Mouse (Mus musculus) limb, embryonic 11.5 days (tissue): ENCODE data around the gene Tiam1. TPM values are rescaled to one million over a fixed set of nuclear protein-coding genes. Genes with fewer than 3 reads are reported as not detected.

Experiments
- ATAC-seq: fragments of 200-750 bp; cut with Nextera tagmentation; 2 replicates; pipeline ENCODE4 v1.8.0; 2017; ENCODE audit warnings: low read depth; ENCODE audit not compliant: insufficient number of reproducible peaks, low FRiP score, low TSS enrichment
- DNase-seq: peaks from one replicate; pipeline ENCODE4 v3.0.0-alpha.2; 2015; ENCODE audit warnings: low spot score
- H3K27ac ChIP-seq: fragments of 300-500 bp; sonication (generic); replicated peaks from 2 replicates; pipeline ENCODE4 v1.5.1; 2014; ENCODE audit warnings: low read depth, mild to moderate bottlenecking, low read length
- H3K27me3 ChIP-seq: fragments of 300-500 bp; sonication (generic); 2 replicates; pipeline ENCODE4 v1.6.1; 2014; ENCODE audit warnings: mild to moderate bottlenecking, low read length, mixed read lengths; ENCODE audit not compliant: control insufficient read depth, insufficient read depth
- H3K36me3 ChIP-seq: fragments of 300-500 bp; sonication (generic); 2 replicates; pipeline ENCODE4 v1.6.1; 2014; ENCODE audit warnings: mild to moderate bottlenecking, low read length, moderate library complexity, mixed read lengths; ENCODE audit not compliant: control insufficient read depth, insufficient read depth
- H3K4me1 ChIP-seq: fragments of 300-500 bp; sonication (generic); 2 replicates; pipeline ENCODE4 v1.6.1; 2014; ENCODE audit warnings: low read length, mixed read lengths; ENCODE audit not compliant: control insufficient read depth, insufficient read depth
- H3K4me2 ChIP-seq: fragments of 300-500 bp; sonication (generic); 2 replicates; pipeline ENCODE4 v1.6.1; 2014; ENCODE audit warnings: low read depth, mild to moderate bottlenecking, moderate library complexity; ENCODE audit not compliant: severe bottlenecking
- H3K4me3 ChIP-seq: fragments of 300-500 bp; sonication (generic); 2 replicates; pipeline ENCODE4 v1.5.1; 2014; ENCODE audit warnings: low read depth, low read length
- H3K9ac ChIP-seq: fragments of 300-500 bp; sonication (generic); 2 replicates; pipeline ENCODE4 v1.6.1; 2014; ENCODE audit warnings: mild to moderate bottlenecking, low read length
- H3K9me3 ChIP-seq: fragments of 300-500 bp; sonication (generic); 2 replicates; pipeline ENCODE4 v1.6.1; 2016; ENCODE audit warnings: low read length; ENCODE audit not compliant: control insufficient read depth
- WGBS: fragments of 180-500 bp; shearing (Covaris S2); extraction: QIAGEN DNeasy Blood & Tissue Kit; methylation state at CpG from one replicate; pipeline ENCODE4 v1.1.7; 2014; 5-methylcytosine and 5-hydroxymethylcytosine counted together
- polyA plus RNA-seq: library from polyadenylated mRNA; unstranded; fragments of >200 nt; fragmentation: Nextera tagmentation; extraction: Ambion mirVana; gene quantifications from 2 replicates; pipeline ENCODE4 v1.2.1, GENCODE M21; 2014

Tiam1 gene
- polyA plus RNA-seq, 1 experiment from 2014 or later: 53.3 TPM

DNA sequence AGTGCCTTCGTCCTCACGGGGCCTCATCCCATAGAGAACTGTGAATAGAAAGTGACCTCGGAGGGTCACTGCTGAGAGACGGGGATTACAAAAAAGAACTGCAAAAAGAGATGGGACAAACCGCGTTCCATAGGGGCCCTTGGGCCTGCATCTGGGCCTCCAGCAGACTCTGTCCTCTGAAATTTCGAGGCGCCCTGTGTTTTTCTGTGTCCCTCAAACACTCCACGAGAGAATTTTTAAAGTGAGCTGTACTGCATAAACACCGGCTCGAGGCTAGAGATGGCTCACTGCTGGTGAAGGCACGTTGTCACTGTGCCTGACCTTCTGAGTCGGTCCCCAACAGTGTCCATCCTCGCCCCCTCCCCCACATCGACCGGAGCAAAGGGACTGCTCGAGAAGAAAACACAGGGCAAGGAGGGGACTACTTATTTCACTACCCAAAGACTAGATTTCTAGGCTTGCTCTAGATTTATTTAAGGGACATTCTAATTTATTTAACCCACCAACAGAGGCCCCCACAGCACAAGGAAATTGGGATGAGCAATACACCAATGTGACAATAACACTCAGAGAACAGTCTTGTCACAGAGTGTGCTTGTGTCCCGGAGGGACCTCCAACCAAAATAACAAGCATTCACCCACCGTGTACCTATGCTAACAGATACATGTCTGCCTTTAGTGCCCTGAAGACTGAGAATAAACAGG is 200.2 kb downstream of the Tiam1 start:
- ATAC-seq (no peak), DNase-seq (no peak)
- H3K9me3 ChIP-seq: no peaks in the 10 kb centered on the region
- H3K4me2 ChIP-seq: no peak overlapping the region; the same call in 1 of the 2 replicates
- no peak overlapping the region for H3K9ac ChIP-seq
- no peaks in the 10 kb centered on the region for H3K36me3 ChIP-seq
- peaks cover 28% of the 10 kb centered on the region for H3K4me1 ChIP-seq
- H3K27ac ChIP-seq: no peak overlapping the region
- WGBS: 43% methylated on average over 19 of the region's 19 CpGs
- H3K4me3 ChIP-seq: no peak overlapping the region
- no peaks in the 10 kb centered on the region for H3K27me3 ChIP-seq

DNA sequence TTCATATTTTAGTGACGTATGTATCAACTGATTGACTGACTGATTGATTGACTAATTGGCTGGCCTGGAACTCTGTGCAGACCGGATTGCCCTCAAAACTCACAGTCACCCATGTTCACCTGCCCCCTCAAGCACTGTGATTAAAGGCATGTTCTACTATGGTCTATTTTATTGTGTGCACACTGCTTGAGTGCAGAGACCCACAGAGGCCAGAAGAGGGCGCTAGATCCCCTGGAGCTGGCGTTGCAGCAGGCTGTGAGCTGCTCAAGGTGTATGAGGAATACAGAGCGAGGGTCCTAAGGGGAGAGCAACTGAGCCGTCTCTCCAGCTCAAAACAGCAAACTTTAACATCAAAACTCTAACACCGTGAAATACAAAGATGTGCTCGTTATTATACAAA is 202.9 kb downstream of the Tiam1 start:
- no peaks in the 10 kb centered on the region for H3K9me3 ChIP-seq
- H3K27me3 ChIP-seq: no peaks in the 10 kb centered on the region
- H3K4me1 ChIP-seq: peaks cover 27% of the 10 kb centered on the region
- ATAC-seq (no peak), DNase-seq (no peak)
- H3K9ac ChIP-seq: no peak overlapping the region
- H3K4me3 ChIP-seq: no peak overlapping the region
- H3K27ac ChIP-seq: no peak overlapping the region
- H3K4me2 ChIP-seq: no peak overlapping the region
- H3K36me3 ChIP-seq: no peaks in the 10 kb centered on the region
- WGBS: 91% methylated on average over 8 of the region's 8 CpGs

DNA sequence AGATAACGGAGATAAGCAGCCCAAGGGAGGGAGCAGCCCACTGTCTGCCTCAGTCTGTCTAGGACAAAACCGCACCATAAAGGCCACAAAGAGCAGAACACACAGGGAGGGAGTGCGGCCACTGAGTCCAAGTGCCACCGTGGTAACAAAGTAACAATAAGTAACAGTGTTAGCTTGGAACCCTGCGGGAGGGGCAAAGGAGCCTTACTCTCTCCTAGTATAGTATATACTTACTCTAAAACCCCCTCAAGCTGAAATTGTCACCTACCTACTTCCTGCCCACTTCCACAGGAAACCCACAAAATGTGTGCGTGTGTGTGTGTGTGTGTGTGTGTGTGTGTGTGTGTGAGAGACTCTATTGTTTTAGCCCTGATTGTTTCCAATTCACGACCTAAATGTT is 205.3 kb downstream of the Tiam1 start:
- ATAC-seq (no peak), DNase-seq (no peak)
- no peak overlapping the region for H3K4me2 ChIP-seq
- WGBS: 68% methylated on average over 7 of the region's 7 CpGs
- no peak overlapping the region for H3K27ac ChIP-seq
- peaks cover 14% of the 10 kb centered on the region for H3K4me1 ChIP-seq
- no peaks in the 10 kb centered on the region for H3K36me3 ChIP-seq
- H3K4me3 ChIP-seq: no peak overlapping the region
- H3K9me3 ChIP-seq: no peaks in the 10 kb centered on the region
- no peaks in the 10 kb centered on the region for H3K27me3 ChIP-seq
- no peak overlapping the region for H3K9ac ChIP-seq

DNA sequence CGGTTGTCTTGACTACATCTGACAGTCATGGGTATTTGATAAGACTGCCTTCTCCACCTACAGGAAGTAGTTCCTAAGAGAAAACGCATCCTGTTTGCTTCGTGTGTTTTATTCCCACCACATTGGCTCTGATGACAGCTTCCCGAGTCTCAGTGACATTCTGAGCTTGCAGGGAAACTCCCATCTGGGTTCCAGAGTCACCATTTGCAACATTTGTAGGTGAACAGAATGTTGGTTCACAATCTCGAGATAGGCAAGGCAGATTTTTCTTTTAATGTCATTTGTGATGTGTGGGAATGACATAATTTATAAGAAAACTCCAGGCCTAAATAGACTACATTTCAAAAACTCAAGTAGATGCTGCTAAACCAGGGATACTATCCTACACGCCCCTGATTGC is 207.0 kb downstream of the Tiam1 start:
- Histone ChIP-seq H3K4me1 (peaks cover 14% of the 10 kb centered on the region), H3K4me3 (no peak overlapping the region), H3K4me2 (no peak overlapping the region), H3K9ac (no peak overlapping the region), H3K9me3 (no peaks in the 10 kb centered on the region), H3K36me3 (no peaks in the 10 kb centered on the region), H3K27ac (no peak overlapping the region), H3K27me3 (no peaks in the 10 kb centered on the region)
- DNase-seq (no peak), ATAC-seq (no peak)
- 78% methylated on average over 6 of the region's 6 CpGs for WGBS

DNA sequence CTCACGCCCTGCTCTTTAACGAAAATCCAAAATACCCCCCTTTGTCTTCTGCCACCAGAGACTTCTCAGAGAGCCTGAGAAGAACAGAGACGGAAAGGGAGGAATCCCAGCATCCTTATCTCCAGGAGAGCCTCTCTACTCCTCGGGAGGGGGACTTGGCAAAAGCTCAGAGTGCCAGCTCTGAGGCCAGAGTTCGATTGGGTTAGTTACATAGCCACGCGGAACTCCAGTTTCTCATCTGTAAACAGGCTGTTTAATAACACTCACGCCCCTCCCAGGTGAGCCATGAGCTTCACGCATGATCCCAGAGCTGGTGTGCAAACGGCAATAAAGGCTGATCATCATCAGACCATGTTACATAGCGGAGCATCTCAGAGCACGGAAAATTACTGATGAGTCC is 208.2 kb downstream of the Tiam1 start:
- H3K4me1 ChIP-seq: peaks cover 14% of the 10 kb centered on the region
- ATAC-seq: no peak
- no peaks in the 10 kb centered on the region for H3K27me3 ChIP-seq
- H3K9me3 ChIP-seq: no peaks in the 10 kb centered on the region
- no peak overlapping the region for H3K27ac ChIP-seq
- no peak overlapping the region for H3K4me3 ChIP-seq
- H3K9ac ChIP-seq: no peak overlapping the region
- no peaks in the 10 kb centered on the region for H3K36me3 ChIP-seq
- H3K4me2 ChIP-seq: no peak overlapping the region
- DNase-seq: no peak
- 82% methylated on average over 12 of the region's 12 CpGs for WGBS

DNA sequence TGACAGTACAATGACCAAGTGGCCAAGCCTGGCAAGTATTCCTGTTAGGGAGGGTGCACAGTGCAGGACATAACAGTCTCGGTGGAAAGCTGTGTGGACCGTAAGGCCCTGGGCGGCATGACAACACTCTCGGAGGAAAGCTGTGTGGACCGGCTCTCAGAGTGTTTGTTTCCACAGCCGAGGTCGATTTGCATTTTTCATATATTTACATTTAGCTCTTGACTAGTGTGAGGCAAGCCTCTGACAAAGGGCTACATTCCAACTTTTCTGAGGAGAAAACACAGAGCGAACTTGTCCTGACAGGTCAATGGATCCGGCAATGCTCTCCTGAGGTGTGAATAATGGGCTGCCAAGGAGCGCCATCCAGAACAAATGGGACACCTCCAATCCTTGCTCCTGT is 209.0 kb downstream of the Tiam1 start:
- Histone ChIP-seq H3K27me3 (no peaks in the 10 kb centered on the region), H3K4me2 (no peak overlapping the region), H3K4me3 (no peak overlapping the region), H3K9ac (no peak overlapping the region), H3K9me3 (no peaks in the 10 kb centered on the region), H3K36me3 (no peaks in the 10 kb centered on the region), H3K27ac (no peak overlapping the region), H3K4me1 (peaks cover 14% of the 10 kb centered on the region)
- ATAC-seq: no peak
- no peak for DNase-seq
- 84% methylated on average over 10 of the region's 10 CpGs for WGBS

DNA sequence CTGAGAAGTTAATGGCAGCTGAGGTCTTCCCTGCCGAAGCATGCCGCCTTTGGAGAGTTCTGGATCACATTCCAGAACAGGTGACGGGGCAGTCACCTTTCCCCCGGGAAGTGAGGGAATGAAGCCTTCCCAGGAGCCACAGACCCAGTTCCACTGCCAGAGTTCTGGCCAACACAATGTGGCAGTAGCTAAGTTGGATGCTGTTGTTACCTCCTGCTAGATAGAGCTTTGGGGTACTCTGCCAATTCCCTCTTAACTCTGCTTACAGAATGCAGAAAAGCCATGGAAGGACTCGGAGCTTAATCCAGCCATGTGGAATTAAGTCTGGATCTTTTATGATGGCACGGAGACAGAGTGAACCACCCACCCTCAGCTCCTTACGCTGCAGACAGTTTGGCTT is 209.6 kb downstream of the Tiam1 start:
- ATAC-seq: no peak
- Histone ChIP-seq H3K27me3 (no peaks in the 10 kb centered on the region), H3K9me3 (no peaks in the 10 kb centered on the region), H3K4me1 (peaks cover 12% of the 10 kb centered on the region), H3K9ac (no peak overlapping the region), H3K4me3 (no peak overlapping the region), H3K27ac (no peak overlapping the region), H3K36me3 (no peaks in the 10 kb centered on the region), H3K4me2 (no peak overlapping the region)
- WGBS: 61% methylated on average over 7 of the region's 7 CpGs
- DNase-seq: no peak

DNA sequence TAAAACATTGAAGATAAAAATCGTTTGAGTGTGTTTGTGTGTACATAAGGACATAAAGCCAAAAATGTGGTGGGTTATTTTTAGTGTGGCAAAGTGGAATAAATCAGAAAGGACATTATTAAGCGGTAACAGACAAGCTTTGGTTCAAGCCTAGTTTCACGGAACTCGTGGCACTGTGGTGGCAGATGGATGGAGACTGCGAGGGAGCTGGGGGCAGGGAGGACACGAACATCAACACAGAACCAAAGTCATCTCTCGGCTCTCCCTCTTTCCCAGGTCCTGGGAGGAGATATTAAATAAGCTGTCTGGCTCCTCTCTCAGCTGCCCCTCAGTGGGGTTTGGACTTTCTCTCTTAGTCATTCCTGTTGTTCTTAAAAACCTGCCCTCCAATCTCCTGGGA is 215.0 kb downstream of the Tiam1 start:
- H3K27ac ChIP-seq: no peak overlapping the region
- H3K9ac ChIP-seq: no peak overlapping the region
- WGBS: 87% methylated on average over 7 of the region's 7 CpGs
- no peaks in the 10 kb centered on the region for H3K36me3 ChIP-seq
- DNase-seq: no peak
- no peak overlapping the region for H3K4me3 ChIP-seq
- no peak overlapping the region for H3K4me2 ChIP-seq
- ATAC-seq: no peak
- peaks cover 2% of the 10 kb centered on the region; the same call in 1 of the 2 replicates for H3K4me1 ChIP-seq
- H3K27me3 ChIP-seq: no peaks in the 10 kb centered on the region
- no peaks in the 10 kb centered on the region for H3K9me3 ChIP-seq
